Mouse (Mus musculus) heart, embryonic 15.5 days (tissue): ENCODE data around the gene Dop1b. TPM values are rescaled to one million over a fixed set of nuclear protein-coding genes. Genes with fewer than 3 reads are reported as not detected.
A peak's percentile ranks its signal among the peaks of the same experiment; 100 is the strongest.

Experiments
- ATAC-seq: fragments of 200-750 bp; cut with Nextera tagmentation; replicated peaks from 2 replicates; pipeline ENCODE4 v1.8.0; 2017; ENCODE audit warnings: low read depth, moderate TSS enrichment; ENCODE audit not compliant: insufficient number of reproducible peaks, insufficient read depth, low FRiP score
- H3K27ac ChIP-seq: fragments of 300-500 bp; sonication (generic); 2 replicates; pipeline ENCODE4 v1.5.1; 2015; ENCODE audit warnings: mild to moderate bottlenecking, inconsistent platforms
- H3K27me3 ChIP-seq: fragments of 300-500 bp; sonication (generic); 2 replicates; pipeline ENCODE4 v1.6.1; 2015; ENCODE audit warnings: inconsistent platforms
- H3K36me3 ChIP-seq: fragments of 300-500 bp; sonication (generic); 2 replicates; pipeline ENCODE4 v1.6.1; 2015; ENCODE audit warnings: mild to moderate bottlenecking, inconsistent platforms
- H3K4me1 ChIP-seq: fragments of 300-500 bp; sonication (generic); replicated peaks from 2 replicates; pipeline ENCODE4 v1.6.1; 2015; ENCODE audit warnings: inconsistent platforms
- H3K4me2 ChIP-seq: fragments of 300-500 bp; sonication (generic); 2 replicates; pipeline ENCODE4 v1.6.1; 2015; ENCODE audit warnings: inconsistent platforms, mild to moderate bottlenecking, moderate library complexity
- H3K4me3 ChIP-seq: fragments of 300-500 bp; sonication (generic); 2 replicates; pipeline ENCODE4 v1.5.1; 2015; ENCODE audit warnings: mild to moderate bottlenecking, inconsistent platforms
- H3K9ac ChIP-seq: fragments of 300-500 bp; sonication (generic); 2 replicates; pipeline ENCODE4 v1.6.1; 2015; ENCODE audit warnings: mild to moderate bottlenecking, inconsistent platforms
- H3K9me3 ChIP-seq: fragments of 300-500 bp; sonication (generic); replicated peaks from 2 replicates; pipeline ENCODE4 v1.6.1; 2016; ENCODE audit warnings: inconsistent platforms
- WGBS: fragments of 180-500 bp; shearing (Covaris S2); methylation state at CpG from one replicate; pipeline ENCODE4 v1.1.7; 2015; ENCODE audit warnings: mixed read lengths; 5-methylcytosine and 5-hydroxymethylcytosine counted together
- polyA plus RNA-seq: library from polyadenylated mRNA; unstranded; fragments of >200 nt; fragmentation: Nextera tagmentation; extraction: Ambion mirVana; gene quantifications from 2 replicates; pipeline ENCODE4 v1.2.1, GENCODE M21; 2015

Dop1b gene
- polyA plus RNA-seq, 1 experiment from 2014 or later: 8.3 TPM

DNA sequence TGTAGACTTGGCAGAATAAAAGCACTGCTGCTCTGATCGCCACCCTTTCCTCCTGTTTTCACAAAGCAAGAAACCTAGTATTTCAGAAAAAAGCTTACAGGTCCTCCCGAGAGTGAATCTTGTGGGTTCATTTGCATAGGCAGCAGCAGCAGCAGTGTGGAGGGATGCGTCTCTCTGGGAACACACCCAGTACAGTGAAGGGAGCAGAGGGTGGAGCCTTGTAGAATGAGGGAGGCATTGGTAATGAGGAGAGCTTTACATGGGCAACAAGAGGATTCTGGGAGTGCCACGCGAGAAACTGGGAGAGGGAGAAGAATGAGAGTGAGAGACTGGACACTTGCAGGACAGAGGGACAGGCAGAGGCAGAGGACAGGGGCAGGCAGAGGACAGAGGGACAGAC lies 2.7 kb downstream of the Dop1b start:
- no peak overlapping the region for H3K4me2 ChIP-seq
- H3K9ac ChIP-seq: no peak overlapping the region
- no peaks in the 10 kb centered on the region for H3K36me3 ChIP-seq
- no peak for ATAC-seq
- no peak overlapping the region for H3K27ac ChIP-seq
- H3K4me1 ChIP-seq: peaks cover 20% of the 10 kb centered on the region
- H3K27me3 ChIP-seq: no peaks in the 10 kb centered on the region; the same call in 1 of the 2 replicates
- H3K4me3 ChIP-seq: no peak overlapping the region
- WGBS: 36% methylated on average over 5 of the region's 5 CpGs
- no peaks in the 10 kb centered on the region for H3K9me3 ChIP-seq

GRCm38 (mm10) chr16:93715826-93716225 lies 4.1 kb downstream of the Dop1b start:
- H3K27ac ChIP-seq: no peak overlapping the region
- no peak overlapping the region for H3K9ac ChIP-seq
- no peak for ATAC-seq
- no peak overlapping the region for H3K4me3 ChIP-seq
- no peaks in the 10 kb centered on the region; the same call in 1 of the 2 replicates for H3K27me3 ChIP-seq
- H3K4me2 ChIP-seq: no peak overlapping the region
- H3K36me3 ChIP-seq: no peaks in the 10 kb centered on the region
- peaks cover 20% of the 10 kb centered on the region for H3K4me1 ChIP-seq
- H3K9me3 ChIP-seq: no peaks in the 10 kb centered on the region
- WGBS: 76% methylated on average over 6 of the region's 6 CpGs

- Histone ChIP-seq H3K9me3 (no peaks in the 10 kb centered on the region), H3K4me3 (no peak overlapping the region), H3K4me2 (no peak overlapping the region), H3K4me1 (peaks cover 19% of the 10 kb centered on the region), H3K27me3 (no peaks in the 10 kb centered on the region; the same call in 1 of the 2 replicates), H3K36me3 (no peaks in the 10 kb centered on the region), H3K9ac (no peak overlapping the region), H3K27ac (peak overlapping the region; percentile 66)
- peak; percentile 89 for ATAC-seq
- WGBS: 26% methylated on average over 5 of the region's 5 CpGs
Measured at GRCm38 (mm10) chr16:93717299-93717703, 5.6 kb downstream of the Dop1b start.

DNA sequence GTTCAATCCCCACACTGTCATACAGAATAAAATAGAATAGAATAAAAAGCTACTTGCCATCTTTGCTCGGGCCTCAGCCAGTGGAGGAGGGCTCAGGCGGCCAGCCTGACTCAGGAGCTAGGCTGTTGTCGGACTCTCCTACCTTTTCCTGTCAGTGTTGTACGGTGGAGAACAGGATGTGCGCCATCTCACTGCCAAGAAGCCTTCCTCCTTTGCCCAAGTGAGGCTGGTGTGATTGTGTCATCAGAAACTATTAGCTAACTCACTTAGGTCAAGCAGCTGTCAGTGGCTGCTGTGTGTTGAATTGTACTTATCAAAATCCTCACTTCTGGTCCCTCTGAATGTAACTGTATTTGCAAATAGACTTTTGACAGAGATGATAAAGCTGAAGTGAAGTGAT lies 10.1 kb downstream of the Dop1b start:
- no peak overlapping the region for H3K4me3 ChIP-seq
- no peak overlapping the region; the same call in 1 of the 2 replicates for H3K9ac ChIP-seq
- H3K27me3 ChIP-seq: no peaks in the 10 kb centered on the region
- H3K9me3 ChIP-seq: no peaks in the 10 kb centered on the region
- no peak overlapping the region for H3K4me2 ChIP-seq
- no peak overlapping the region for H3K27ac ChIP-seq
- WGBS: 61% methylated on average over 5 of the region's 5 CpGs
- peaks cover 14% of the 10 kb centered on the region for H3K4me1 ChIP-seq
- no peak for ATAC-seq
- H3K36me3 ChIP-seq: no peaks in the 10 kb centered on the region

GRCm38 (mm10) chr16:93722476-93722875 lies 10.8 kb downstream of the Dop1b start:
- Histone ChIP-seq H3K36me3 (no peaks in the 10 kb centered on the region), H3K4me1 (peaks cover 8% of the 10 kb centered on the region), H3K27ac (no peak overlapping the region), H3K9me3 (no peaks in the 10 kb centered on the region), H3K4me3 (no peak overlapping the region), H3K27me3 (no peaks in the 10 kb centered on the region), H3K4me2 (no peak overlapping the region), H3K9ac (no peak overlapping the region)
- WGBS: 54% methylated on average over 2 of the region's 2 CpGs
- ATAC-seq: no peak

GRCm38 (mm10) chr16:93725417-93726144 lies 13.9 kb downstream of the Dop1b start:
- H3K4me3 ChIP-seq: no peak overlapping the region
- WGBS: 66% methylated on average over 8 of the region's 8 CpGs
- H3K36me3 ChIP-seq: no peaks in the 10 kb centered on the region
- no peak overlapping the region for H3K9ac ChIP-seq
- H3K4me1 ChIP-seq: peaks cover 10% of the 10 kb centered on the region
- no peaks in the 10 kb centered on the region for H3K9me3 ChIP-seq
- H3K4me2 ChIP-seq: no peak overlapping the region
- H3K27me3 ChIP-seq: no peaks in the 10 kb centered on the region
- no peak for ATAC-seq
- no peak overlapping the region for H3K27ac ChIP-seq

GRCm38 (mm10) chr16:93726186-93726585 lies 14.5 kb downstream of the Dop1b start:
- Histone ChIP-seq H3K4me2 (no peak overlapping the region), H3K27ac (no peak overlapping the region), H3K9me3 (no peaks in the 10 kb centered on the region), H3K4me1 (peaks cover 16% of the 10 kb centered on the region), H3K4me3 (no peak overlapping the region), H3K36me3 (no peaks in the 10 kb centered on the region), H3K9ac (no peak overlapping the region), H3K27me3 (no peaks in the 10 kb centered on the region)
- ATAC-seq: no peak
- WGBS: 82% methylated on average over 4 of the region's 4 CpGs

DNA sequence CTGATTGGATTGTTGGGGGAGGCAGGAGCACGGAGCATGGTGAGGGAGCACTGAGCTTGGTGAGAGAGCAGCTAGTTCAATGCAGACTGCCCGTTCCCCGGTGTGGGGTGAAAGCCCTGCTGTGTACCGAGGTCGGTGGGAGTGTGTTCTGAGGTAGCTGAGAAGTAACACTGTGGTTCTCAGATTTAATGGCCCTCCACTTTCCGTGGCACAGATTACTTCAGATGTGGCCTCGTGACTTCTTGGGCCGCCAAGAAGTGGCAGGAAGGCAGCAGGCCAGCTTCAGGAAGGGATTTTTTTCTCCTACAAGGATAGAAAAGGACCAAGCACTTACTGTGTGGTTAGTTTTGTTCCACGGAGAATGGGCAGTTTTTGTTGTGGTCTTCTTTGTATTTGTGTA lies 17.0 kb downstream of the Dop1b start:
- Histone ChIP-seq H3K27ac (no peak overlapping the region), H3K4me2 (no peak overlapping the region), H3K4me1 (peaks cover 13% of the 10 kb centered on the region), H3K27me3 (no peaks in the 10 kb centered on the region), H3K9me3 (no peaks in the 10 kb centered on the region), H3K36me3 (no peaks in the 10 kb centered on the region), H3K9ac (no peak overlapping the region), H3K4me3 (no peak overlapping the region)
- WGBS: 71% methylated on average over 9 of the region's 9 CpGs
- no peak for ATAC-seq

DNA sequence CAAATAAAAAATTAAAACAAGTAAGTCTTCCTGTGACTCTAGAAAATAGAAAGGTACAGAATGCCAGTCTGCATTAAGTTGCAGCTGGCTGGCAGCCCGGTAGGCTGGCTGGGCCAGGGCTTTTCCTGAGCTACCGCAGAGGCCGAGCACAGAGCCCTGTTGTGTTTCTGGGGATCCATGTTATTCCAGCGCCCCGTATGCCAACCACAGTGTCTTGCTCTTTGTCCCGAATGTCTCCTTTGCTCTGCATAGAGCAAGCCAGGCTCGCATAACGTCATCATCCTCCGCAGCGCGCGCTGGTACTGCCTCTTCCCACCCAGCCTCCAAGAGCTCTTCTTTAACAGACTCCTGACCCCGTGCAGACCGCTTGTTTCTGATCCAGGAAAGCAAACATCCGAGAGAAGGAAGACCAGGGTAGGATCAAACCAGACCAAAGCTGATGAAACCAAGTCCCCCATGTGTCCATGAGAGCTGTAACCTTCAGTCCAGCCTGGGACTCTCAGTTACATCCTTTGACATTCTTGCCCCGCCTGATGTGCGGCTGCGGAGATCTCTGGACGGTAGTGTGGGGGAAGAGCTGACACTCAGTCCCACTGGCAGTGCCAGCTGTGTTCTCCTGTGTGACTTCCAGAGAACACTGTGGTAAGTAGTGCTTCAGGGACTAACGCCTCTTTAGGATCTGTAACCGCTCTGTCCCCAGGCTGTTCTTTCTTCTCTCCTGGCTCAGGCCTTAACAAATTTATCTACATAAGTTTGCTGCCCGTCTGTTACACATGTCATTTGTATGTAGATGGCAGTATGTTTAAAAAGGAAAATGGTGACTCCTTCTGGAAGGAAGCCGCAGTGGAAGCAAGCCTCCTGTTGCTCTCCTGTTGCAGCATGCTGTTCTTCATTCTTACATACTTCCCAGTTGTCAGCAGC lies 18.4 kb downstream of the Dop1b start:
- ATAC-seq: no peak
- Histone ChIP-seq H3K9ac (no peak overlapping the region), H3K4me2 (no peak overlapping the region), H3K36me3 (no peaks in the 10 kb centered on the region), H3K4me1 (peaks cover 15% of the 10 kb centered on the region), H3K27me3 (no peaks in the 10 kb centered on the region), H3K4me3 (no peak overlapping the region), H3K27ac (no peak overlapping the region), H3K9me3 (no peaks in the 10 kb centered on the region)
- 76% methylated on average over 23 of the region's 23 CpGs for WGBS

GRCm38 (mm10) chr16:93731310-93731709 lies 19.6 kb downstream of the Dop1b start:
- Histone ChIP-seq H3K27me3 (no peaks in the 10 kb centered on the region), H3K27ac (no peak overlapping the region), H3K4me3 (no peak overlapping the region), H3K4me1 (peaks cover 15% of the 10 kb centered on the region), H3K36me3 (no peaks in the 10 kb centered on the region), H3K9ac (no peak overlapping the region), H3K4me2 (no peak overlapping the region), H3K9me3 (no peaks in the 10 kb centered on the region)
- 56% methylated on average over 8 of the region's 8 CpGs for WGBS
- no peak for ATAC-seq

GRCm38 (mm10) chr16:93732875-93733569 lies 21.3 kb downstream of the Dop1b start:
- H3K4me2 ChIP-seq: no peak overlapping the region
- no peaks in the 10 kb centered on the region for H3K9me3 ChIP-seq
- no peaks in the 10 kb centered on the region for H3K27me3 ChIP-seq
- no peak overlapping the region for H3K4me3 ChIP-seq
- no peak overlapping the region for H3K27ac ChIP-seq
- ATAC-seq: no peak
- 81% methylated on average over 18 of the region's 18 CpGs for WGBS
- H3K9ac ChIP-seq: no peak overlapping the region
- no peaks in the 10 kb centered on the region for H3K36me3 ChIP-seq
- peaks cover 15% of the 10 kb centered on the region for H3K4me1 ChIP-seq
